Mouse (Mus musculus) left cerebral cortex, postnatal 25 days (tissue): ENCODE results near the gene AL732309.1. TPM values are rescaled to one million over a fixed set of nuclear protein-coding genes. Genes with fewer than 3 reads are reported as not detected.
A peak's percentile ranks its signal among the peaks of the same experiment; 100 is the strongest.

Experiments
- DNase-seq, 2 experiments: peaks; one replicate each; pipeline ENCODE4 v3.0.0; 2022; ENCODE audit warnings: low spot score in 2 of 2, mixed read lengths in 1 of 2
- intact Hi-C: fragments of 180-260 bp; cut with DNase I; formaldehyde crosslinking; loops from one replicate; pipeline ENCODE4 v1.15.1; 2025
- total RNA-seq, 2 experiments: library from RNA; stranded (reverse); gene quantifications; 2 replicates each; pipeline ENCODE4 v1.2.3; 2021

AL732309.1 gene
- total RNA-seq, 2 experiments from 2014 or later: 1.6 to 2.9 TPM

- DNase-seq: peak; percentile 54 to 55
- intact Hi-C loops: no loop called here
These were observed 4.6 kb downstream of the AL732309.1 start, which contains the start of the genes Rnf208 and Cysrt1 for GRCm38 (mm10) chr2:25242101-25242506. Gene Rnf208, plus strand, starts transcription at chr2:25242255. Gene Cysrt1, minus strand, starts transcription at chr2:25242452.

GRCm38 (mm10) chr2:25241438-25241775 lies 5.3 kb downstream of the AL732309.1 start:
- no peak for DNase-seq
- intact Hi-C loops: no loop called here

- intact Hi-C loops: no loop called here
- DNase-seq: peak; percentile 72 to 85
These were observed 5.8 kb downstream of the AL732309.1 start for GRCm38 (mm10) chr2:25240723-25241437.

GRCm38 (mm10) chr2:25240310-25240709 lies 6.4 kb downstream of the AL732309.1 start:
- DNase-seq: no peak
- intact Hi-C loops: no loop called here

GRCm38 (mm10) chr2:25239766-25240165 lies 6.9 kb downstream of the AL732309.1 start:
- intact Hi-C loops: no loop called here
- no peak for DNase-seq

- intact Hi-C loops: no loop called here
- no peak for DNase-seq
These were observed 8.6 kb downstream of the AL732309.1 start for GRCm38 (mm10) chr2:25238106-25238505.

GRCm38 (mm10) chr2:25237522-25237921 lies 9.1 kb downstream of the AL732309.1 start:
- intact Hi-C loops: no loop called here
- DNase-seq: no peak

GRCm38 (mm10) chr2:25236614-25237013 lies 10.0 kb downstream of the AL732309.1 start, which contains the start of gene Rnf224:
Gene Rnf224, minus strand, starts transcription at chr2:25236787.
- no peak for DNase-seq
- intact Hi-C loops: no loop called here

GRCm38 (mm10) chr2:25234551-25235220 lies 12.0 kb downstream of the AL732309.1 start:
- intact Hi-C loops: no loop called here
- DNase-seq: no peak

GRCm38 (mm10) chr2:25234050-25234449 lies 12.6 kb downstream of the AL732309.1 start, which contains the start of gene Slc34a3:
Gene Slc34a3, minus strand, starts transcription at chr2:25234364.
- DNase-seq: no peak
- intact Hi-C loops: no loop called here

GRCm38 (mm10) chr2:25233421-25233820 lies 13.2 kb downstream of the AL732309.1 start:
- intact Hi-C loops: no loop called here
- DNase-seq: no peak

- intact Hi-C loops: no loop called here
- DNase-seq: no peak
These were observed 15.6 kb downstream of the AL732309.1 start for GRCm38 (mm10) chr2:25231038-25231437.

GRCm38 (mm10) chr2:25230581-25230980 lies 16.1 kb downstream of the AL732309.1 start:
- no peak for DNase-seq
- intact Hi-C loops: no loop called here

GRCm38 (mm10) chr2:25229582-25229981 lies 17.1 kb downstream of the AL732309.1 start:
- no peak for DNase-seq
- intact Hi-C loops: no loop called here

GRCm38 (mm10) chr2:25228995-25229530 lies 17.6 kb downstream of the AL732309.1 start:
- intact Hi-C loops: loop anchor here (1.0 kb wide), 1 partner anchor 36 kb away; no protein-coding TSS in a partner anchor
- no peak for DNase-seq

- DNase-seq: peak; percentile 84 to 92
- intact Hi-C loops: loop anchor here (1.0 kb wide), 1 partner anchor 35 kb away; no protein-coding TSS in a partner anchor
These were observed 18.2 kb downstream of the AL732309.1 start for GRCm38 (mm10) chr2:25228431-25228889.

GRCm38 (mm10) chr2:25227406-25227805 lies 19.3 kb downstream of the AL732309.1 start:
- no peak for DNase-seq
- intact Hi-C loops: no loop called here

GRCm38 (mm10) chr2:25226864-25227263 lies 19.8 kb downstream of the AL732309.1 start:
- intact Hi-C loops: no loop called here
- DNase-seq: peak; percentile 39 to 60

- intact Hi-C loops: loop anchor here (2.0 kb wide), 2 partner anchors 15 to 29 kb away; partner anchors contain the start of genes Nelfb and Tmem203
- no peak for DNase-seq
These were observed 20.8 kb downstream of the AL732309.1 start for GRCm38 (mm10) chr2:25225811-25226379.
